Mouse (Mus musculus) spleen, adult 2 months (tissue): Measurements from ENCODE around the gene Msantd1.

ENCODE experiments used
- CTCF ChIP-seq: fragments of 200-500 bp; IDR thresholded peaks from 2 replicates; pipeline ENCODE4 v1.5.1; 2011; ENCODE audit warnings: mild to moderate bottlenecking, inconsistent platforms; ENCODE audit not compliant: insufficient read depth, insufficient read length, insufficient replicate concordance; ENCODE audit errors: extremely low read depth
- POLR2A ChIP-seq: fragments of 200-500 bp; IDR thresholded peaks from 2 replicates; pipeline ENCODE4 v1.6.1; 2011; ENCODE audit warnings: low read depth, low read length, inconsistent platforms

GRCm38 (mm10) chr5:34949769-34950211 lies 42.0 kb downstream of the Msantd1 start:
- no peak for TF ChIP-seq POLR2A
- TF ChIP-seq CTCF, result no peak
